Mouse (Mus musculus): ENCODE data around the gene Frrs1. TPM values are rescaled to one million over a fixed set of nuclear protein-coding genes. Genes with fewer than 3 reads are reported as not detected.

Gene Frrs1
- total RNA-seq, 2 experiments from 2014 or later: 2.7 to 5.0 TPM

GRCm38 (mm10) chr3:116844880-116845579 lies 14.2 kb upstream of the Frrs1 start:
- no peak for DNase-seq
- intact Hi-C loops (cut with DNase I): no loop called here

- no peak for DNase-seq
- intact Hi-C loops (cut with DNase I): no loop called here
Observed at GRCm38 (mm10) chr3:116846084-116846483, 13.2 kb upstream of the Frrs1 start.

GRCm38 (mm10) chr3:116848099-116848498 lies 11.2 kb upstream of the Frrs1 start:
- DNase-seq: no peak
- intact Hi-C loops (cut with DNase I): no loop called here

GRCm38 (mm10) chr3:116848936-116849335 lies 10.3 kb upstream of the Frrs1 start:
- intact Hi-C loops (cut with DNase I): no loop called here
- no peak for DNase-seq

- intact Hi-C loops (cut with DNase I): no loop called here
- DNase-seq: no peak
Observed at GRCm38 (mm10) chr3:116850376-116850775, 8.9 kb upstream of the Frrs1 start.

- no peak for DNase-seq
- intact Hi-C loops (cut with DNase I): no loop called here
Observed at GRCm38 (mm10) chr3:116852421-116852820, 6.8 kb upstream of the Frrs1 start.

GRCm38 (mm10) chr3:116857611-116858010 lies 1.7 kb upstream of the Frrs1 start:
- intact Hi-C loops (cut with DNase I): no loop called here
- DNase-seq: no peak

GRCm38 (mm10) chr3:116859752-116860151 lies 488 bp downstream of the Frrs1 start:
- no peak for DNase-seq
- intact Hi-C loops (cut with DNase I): no loop called here

GRCm38 (mm10) chr3:116860333-116861222 lies 1.3 kb downstream of the Frrs1 start:
- DNase-seq: no peak
- intact Hi-C loops (cut with DNase I): no loop called here

- intact Hi-C loops (cut with DNase I): no loop called here
- no peak for DNase-seq
Observed at GRCm38 (mm10) chr3:116861223-116861539, 1.9 kb downstream of the Frrs1 start.

GRCm38 (mm10) chr3:116861540-116862067 lies 2.3 kb downstream of the Frrs1 start:
- intact Hi-C loops (cut with DNase I): no loop called here
- DNase-seq: peak; percentile 63 to 64

GRCm38 (mm10) chr3:116862621-116863020 lies 3.4 kb downstream of the Frrs1 start:
- intact Hi-C loops (cut with DNase I): no loop called here

GRCm38 (mm10) chr3:116864421-116864820 lies 5.2 kb downstream of the Frrs1 start:
- intact Hi-C loops (cut with DNase I): no loop called here
- no peak for DNase-seq

More at GRCm38 (mm10) chr3:116862621-116863020, 3.4 kb downstream of the Frrs1 start:
- no peak for DNase-seq

- intact Hi-C loops (cut with DNase I): no loop called here
Observed at GRCm38 (mm10) chr3:116865199-116865636, 6.0 kb downstream of the Frrs1 start.

GRCm38 (mm10) chr3:116870372-116870771 lies 11.1 kb downstream of the Frrs1 start:
- intact Hi-C loops (cut with DNase I): no loop called here
- DNase-seq: no peak

More at GRCm38 (mm10) chr3:116865199-116865636, 6.0 kb downstream of the Frrs1 start:
- DNase-seq: no peak

- intact Hi-C loops (cut with DNase I): no loop called here
- DNase-seq: no peak
Observed at GRCm38 (mm10) chr3:116882221-116882960, 23.1 kb downstream of the Frrs1 start.

- intact Hi-C loops (cut with DNase I): no loop called here
- DNase-seq: no peak
Observed at GRCm38 (mm10) chr3:116884941-116885340, 25.7 kb downstream of the Frrs1 start.

- no peak for DNase-seq
- intact Hi-C loops (cut with DNase I): no loop called here
Observed at GRCm38 (mm10) chr3:116889358-116889757, 30.1 kb downstream of the Frrs1 start.

GRCm38 (mm10) chr3:116890576-116890975 lies 31.3 kb downstream of the Frrs1 start:
- intact Hi-C loops (cut with DNase I): no loop called here

GRCm38 (mm10) chr3:116891436-116892205 lies 32.4 kb downstream of the Frrs1 start:
- intact Hi-C loops (cut with DNase I): no loop called here
- DNase-seq: no peak

More at GRCm38 (mm10) chr3:116890576-116890975, 31.3 kb downstream of the Frrs1 start:
- no peak for DNase-seq
